Mouse (Mus musculus) heart, postnatal 0 days (tissue): ENCODE measurements around the gene Eif4g3. TPM values are rescaled to one million over a fixed set of nuclear protein-coding genes. Genes with fewer than 3 reads are reported as not detected.

ENCODE experiments used
- ATAC-seq: fragments of 200-750 bp; cut with Nextera tagmentation; 2 replicates; pipeline ENCODE4 v1.8.0; 2017; ENCODE audit warnings: low read depth, moderate number of reproducible peaks, moderate library complexity; ENCODE audit not compliant: insufficient read depth
- DNase-seq: peaks from one replicate; pipeline ENCODE4 v3.0.0-alpha.2; 2016; ENCODE audit warnings: low spot score
- H3K27ac ChIP-seq: fragments of 300-500 bp; sonication (generic); 2 replicates; pipeline ENCODE4 v1.5.1; 2014; ENCODE audit warnings: low read depth, mild to moderate bottlenecking
- H3K27me3 ChIP-seq: fragments of 300-500 bp; sonication (generic); 2 replicates; pipeline ENCODE4 v1.6.1; 2014; ENCODE audit warnings: low read length, mixed read lengths; ENCODE audit not compliant: control insufficient read depth, insufficient read depth
- H3K36me3 ChIP-seq: fragments of 300-500 bp; sonication (generic); replicated peaks from 2 replicates; pipeline ENCODE4 v1.6.1; 2014; ENCODE audit warnings: low read length, mixed read lengths; ENCODE audit not compliant: control insufficient read depth, insufficient read depth
- H3K4me1 ChIP-seq: fragments of 300-500 bp; sonication (generic); 2 replicates; pipeline ENCODE4 v1.6.1; 2014; ENCODE audit warnings: antibody characterized with exemption; ENCODE audit not compliant: control insufficient read depth, insufficient read depth
- H3K4me2 ChIP-seq: fragments of 300-500 bp; sonication (generic); 2 replicates; pipeline ENCODE4 v1.6.1; 2014; ENCODE audit warnings: low read depth, mild to moderate bottlenecking, low read length, moderate library complexity
- H3K4me3 ChIP-seq: fragments of 300-500 bp; sonication (generic); 2 replicates; pipeline ENCODE4 v1.5.1; 2014; ENCODE audit warnings: low read depth, low read length
- H3K9ac ChIP-seq: fragments of 300-500 bp; sonication (generic); replicated peaks from 2 replicates; pipeline ENCODE4 v1.6.1; 2014; ENCODE audit warnings: low read depth, low read length, mixed read lengths
- H3K9me3 ChIP-seq: fragments of 300-500 bp; sonication (generic); replicated peaks from 2 replicates; pipeline ENCODE4 v1.6.1; 2016; ENCODE audit warnings: low read length; ENCODE audit not compliant: control insufficient read depth
- CTCF ChIP-seq: IDR thresholded peaks from 2 replicates; pipeline ENCODE4 v1.5.1; 2016; ENCODE audit warnings: antibody characterized with exemption, control low read depth, low read depth
- EP300 ChIP-seq: IDR thresholded peaks from 2 replicates; pipeline ENCODE4 v1.6.1; 2016; ENCODE audit warnings: antibody characterized with exemption, low read depth
- WGBS: fragments of 180-500 bp; shearing (Covaris S2); extraction: QIAGEN DNeasy Blood & Tissue Kit; methylation state at CpG from one replicate; pipeline ENCODE4 v1.1.7; 2014; 5-methylcytosine and 5-hydroxymethylcytosine counted together
- polyA plus RNA-seq: library from polyadenylated mRNA; unstranded; fragments of >200 nt; fragmentation: Nextera tagmentation; extraction: Ambion mirVana; gene quantifications from 2 replicates; pipeline ENCODE4 v1.2.1, GENCODE M21; 2015
- total RNA-seq: library from RNA; depleted of rRNA; stranded (reverse); fragments of >200 nt; gene quantifications from 2 replicates; pipeline ENCODE4 v1.2.3, GENCODE M21; 2014; ENCODE audit warnings: low replicate concordance; rRNA removed

The Eif4g3 gene
- total RNA-seq (10.7 and 15.9 TPM in 2 replicates), polyA plus RNA-seq (9.8 and 11.1 TPM in 2 replicates)

DNA sequence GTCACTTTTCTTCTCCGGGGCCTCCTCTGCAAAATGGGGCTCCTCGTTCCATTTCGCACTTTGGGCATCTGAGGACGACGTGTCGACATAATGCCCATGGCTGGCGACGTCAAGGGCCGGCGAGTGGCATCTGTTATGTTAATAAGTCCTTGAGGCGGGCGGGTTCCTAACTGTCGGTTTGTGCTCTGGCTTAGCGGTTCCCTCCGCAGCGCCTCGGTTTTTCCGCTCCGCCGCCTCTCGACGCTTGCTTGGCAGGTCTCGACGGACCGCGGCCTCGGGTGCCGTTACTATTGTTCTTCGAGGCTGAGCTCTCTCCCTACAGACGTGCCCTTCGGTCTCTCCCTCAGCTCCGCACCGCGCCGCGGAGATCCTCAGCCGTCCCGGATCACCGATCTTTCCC, at the start of gene Eif4g3:
Gene Eif4g3, plus strand, starts transcription at position 133 of the 400 bp plus-strand sequence.
- Histone ChIP-seq H3K4me1 (peaks cover 26% of the 10 kb centered on the region), H3K27ac (peak within 1 kb of the TSS; percentile 93), H3K9me3 (0 out of 2 replicates have a peak, but pooled peaks cover 3% of the 10 kb centered on the region), H3K36me3 (no peaks in the 10 kb centered on the region; the same call in 1 of the 2 replicates), H3K9ac (peak within 1 kb of the TSS; percentile 98), H3K4me2 (peak within 1 kb of the TSS; percentile 84), H3K4me3 (peak within 1 kb of the TSS; percentile 96), H3K27me3 (no peaks in the 10 kb centered on the region)
- WGBS: 4% methylated on average over 37 of the region's 39 CpGs
- DNase-seq (no peak), ATAC-seq (peak; percentile 39; the same call in 1 of the 2 replicates)
- no peak for TF ChIP-seq CTCF
- no peak for TF ChIP-seq EP300

DNA sequence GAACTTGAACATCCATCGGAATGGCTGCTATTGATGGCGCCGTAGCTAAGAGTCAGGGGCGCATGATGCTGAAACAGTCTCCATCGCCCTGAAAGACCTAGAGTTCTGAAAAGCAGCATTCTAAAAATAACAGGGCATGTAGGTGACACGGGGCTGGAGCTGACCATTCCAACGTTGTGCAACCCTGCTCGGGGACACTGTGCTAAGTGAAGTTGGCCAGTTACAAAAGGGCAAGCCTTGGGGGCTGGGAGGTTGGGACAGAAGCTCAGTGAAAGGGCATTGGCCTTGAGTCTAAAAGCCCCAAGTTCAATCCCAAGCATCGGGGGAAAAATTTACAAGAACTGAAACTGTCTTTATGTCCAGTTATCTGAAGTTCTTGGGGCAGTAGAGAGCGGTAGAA, 49.3 kb upstream of the Eif4g3 start:
- Histone ChIP-seq H3K4me1 (no peaks in the 10 kb centered on the region), H3K9me3 (no peaks in the 10 kb centered on the region), H3K4me3 (no peak overlapping the region), H3K4me2 (no peak overlapping the region), H3K27ac (no peak overlapping the region), H3K27me3 (no peaks in the 10 kb centered on the region), H3K36me3 (peaks cover 44% of the 10 kb centered on the region), H3K9ac (no peak overlapping the region)
- ATAC-seq (no peak), DNase-seq (no peak)
- 68% methylated on average over 10 of the region's 10 CpGs for WGBS
- TF ChIP-seq EP300 (no peak), CTCF (no peak)

DNA sequence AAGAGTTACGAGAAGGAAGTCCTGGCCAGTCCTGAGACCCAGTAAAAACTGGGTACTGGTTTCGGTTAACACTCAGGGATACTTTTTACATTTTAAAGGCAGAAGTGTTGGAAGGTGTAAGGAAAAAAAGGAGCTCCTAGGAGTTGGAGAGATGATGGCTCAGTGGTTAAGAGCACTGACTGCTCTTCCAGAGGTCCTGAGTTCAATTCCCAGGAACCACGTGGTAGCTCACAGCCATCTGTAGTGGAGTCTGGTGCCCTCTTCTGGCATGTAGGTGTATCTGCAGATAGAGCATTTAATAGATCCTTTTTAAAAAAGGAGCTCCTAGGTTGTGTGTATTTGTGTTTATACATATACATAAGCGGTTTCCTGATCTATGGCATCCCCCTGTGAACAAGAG, 47.4 kb upstream of the Eif4g3 start:
- no peaks in the 10 kb centered on the region for H3K4me1 ChIP-seq
- H3K9me3 ChIP-seq: no peaks in the 10 kb centered on the region
- DNase-seq (no peak), ATAC-seq (no peak)
- H3K9ac ChIP-seq: no peak overlapping the region
- TF ChIP-seq CTCF (peak; percentile 55), EP300 (no peak)
- no peak overlapping the region for H3K4me3 ChIP-seq
- no peaks in the 10 kb centered on the region for H3K27me3 ChIP-seq
- peaks cover 50% of the 10 kb centered on the region for H3K36me3 ChIP-seq
- no peak overlapping the region for H3K27ac ChIP-seq
- 74% methylated on average over 4 of the region's 4 CpGs for WGBS
- no peak overlapping the region for H3K4me2 ChIP-seq

DNA sequence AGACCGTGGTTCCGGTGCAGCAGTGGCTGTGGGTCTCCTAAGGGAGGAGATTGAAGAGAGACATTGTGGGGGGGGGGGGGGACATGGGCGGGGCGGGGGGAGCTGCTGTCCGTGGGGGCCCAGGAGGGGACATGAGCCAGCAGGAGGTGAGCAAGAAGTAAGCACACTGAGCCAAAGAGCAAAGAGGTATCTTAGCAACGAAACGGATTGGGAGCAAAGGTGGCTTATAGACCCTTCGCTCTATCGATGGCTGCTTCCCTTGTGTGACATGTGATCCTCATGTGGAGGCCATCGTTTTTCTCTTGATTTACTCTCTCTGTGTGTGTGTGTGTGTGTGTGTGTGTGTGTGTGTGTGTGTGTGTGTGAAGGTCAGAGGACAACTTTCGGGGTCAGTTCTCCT, 46.4 kb upstream of the Eif4g3 start:
- Histone ChIP-seq H3K9ac (no peak overlapping the region), H3K27me3 (no peaks in the 10 kb centered on the region), H3K4me3 (no peak overlapping the region), H3K4me1 (no peaks in the 10 kb centered on the region), H3K27ac (no peak overlapping the region), H3K9me3 (no peaks in the 10 kb centered on the region), H3K4me2 (no peak overlapping the region), H3K36me3 (peaks cover 50% of the 10 kb centered on the region)
- no peak for ATAC-seq
- no peak for TF ChIP-seq CTCF
- no peak for TF ChIP-seq EP300
- DNase-seq: no peak
- WGBS: 88% methylated on average over 11 of the region's 11 CpGs

DNA sequence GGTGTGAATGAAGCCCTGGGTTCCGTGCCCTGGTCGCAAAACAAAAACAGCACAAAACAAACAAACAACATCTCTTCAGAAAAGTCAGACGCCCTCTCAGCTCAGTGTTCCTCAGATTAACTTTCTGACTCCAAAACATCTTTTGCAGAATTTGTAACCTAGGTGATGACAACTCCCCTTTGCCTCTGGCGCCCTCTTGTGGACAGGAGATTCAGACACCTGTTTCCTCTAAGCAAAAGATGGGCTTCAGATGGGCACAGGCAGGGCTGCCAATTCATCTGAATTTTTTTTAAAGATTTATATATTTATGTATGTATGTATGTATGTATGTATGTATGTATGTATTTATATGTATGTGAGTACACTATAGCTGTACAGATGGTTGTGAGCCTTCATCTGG, 40.0 kb upstream of the Eif4g3 start:
- Histone ChIP-seq H3K4me1 (no peaks in the 10 kb centered on the region), H3K27ac (no peak overlapping the region), H3K9ac (no peak overlapping the region), H3K4me3 (no peak overlapping the region), H3K27me3 (no peaks in the 10 kb centered on the region), H3K4me2 (no peak overlapping the region), H3K9me3 (no peaks in the 10 kb centered on the region), H3K36me3 (peaks cover 37% of the 10 kb centered on the region)
- TF ChIP-seq CTCF (peak; percentile 93), EP300 (no peak)
- WGBS: 28% methylated on average over 4 of the region's 4 CpGs
- DNase-seq (peak; percentile 59), ATAC-seq (no peak)

DNA sequence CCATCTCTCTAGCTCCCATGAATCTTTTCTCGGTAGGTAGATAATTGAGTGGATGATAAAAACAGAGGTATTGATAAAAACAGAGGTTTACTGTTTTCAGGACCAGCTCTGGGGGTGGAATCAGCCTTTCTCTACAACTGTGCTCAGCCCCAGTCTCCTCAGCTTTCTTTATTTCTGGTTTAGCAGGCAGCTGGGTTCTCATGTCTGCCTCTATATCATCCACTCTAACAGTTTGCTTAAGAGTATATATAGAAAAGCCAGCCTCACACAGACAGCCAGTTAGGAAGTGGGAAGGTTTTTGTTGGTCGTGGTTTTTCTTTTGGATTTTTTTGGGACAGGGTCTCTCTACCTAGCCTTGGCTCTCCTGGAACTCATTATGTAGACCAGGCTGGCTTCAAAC, 38.6 kb upstream of the Eif4g3 start:
- Histone ChIP-seq H3K27me3 (no peaks in the 10 kb centered on the region), H3K27ac (no peak overlapping the region), H3K36me3 (peaks cover 32% of the 10 kb centered on the region), H3K9me3 (no peaks in the 10 kb centered on the region), H3K4me3 (no peak overlapping the region), H3K4me1 (no peaks in the 10 kb centered on the region), H3K4me2 (no peak overlapping the region), H3K9ac (no peak overlapping the region)
- no peak for DNase-seq
- TF ChIP-seq EP300 (no peak), CTCF (no peak)
- no peak for ATAC-seq
- WGBS: 77% methylated on average over 2 of the region's 2 CpGs
